Mouse (Mus musculus): ENCODE results near the gene Rbp3.

Gene Rbp3

DNA sequence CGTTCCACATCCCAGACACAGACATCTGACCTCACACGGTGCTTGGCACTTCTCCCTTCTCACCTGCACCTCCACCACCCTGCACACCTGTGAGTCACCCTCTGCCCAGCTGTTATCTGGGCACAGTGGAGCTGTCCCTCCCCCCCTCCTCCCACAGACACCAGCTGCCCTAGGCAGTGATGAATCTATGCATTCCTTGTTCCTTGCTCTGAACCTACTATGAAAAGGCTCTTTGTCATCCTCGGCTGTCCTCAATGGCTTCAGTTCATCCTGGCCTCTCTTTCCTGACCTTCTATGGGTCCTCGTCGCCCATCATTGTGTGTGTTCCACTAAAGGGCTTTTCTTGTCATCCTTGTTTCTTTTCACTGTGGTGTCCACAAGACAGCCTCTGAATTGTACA is 20.9 kb downstream of the Rbp3 start:
- DNase-seq (ENCODE audit: low spot score), result no peak

DNA sequence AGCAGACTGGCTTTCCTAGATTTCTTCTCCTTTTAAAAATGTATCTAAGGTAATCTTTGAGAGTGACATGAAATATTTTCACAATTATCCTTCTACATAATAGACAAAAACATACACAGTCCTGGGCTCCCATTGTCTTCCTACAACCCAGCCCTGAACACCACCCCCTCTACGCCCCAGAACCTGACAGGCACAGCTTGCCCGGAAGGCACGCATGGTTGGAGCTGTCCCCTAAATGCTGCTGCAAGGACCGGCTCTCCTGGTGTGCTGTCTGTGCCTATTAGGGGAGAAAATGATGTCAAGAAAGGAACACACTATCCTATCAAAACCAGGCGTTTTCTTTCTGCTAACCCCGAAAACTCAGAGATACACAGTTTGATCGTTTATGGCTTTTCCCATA is 23.9 kb downstream of the Rbp3 start:
- DNase-seq (ENCODE audit: low spot score), result no peak

DNA sequence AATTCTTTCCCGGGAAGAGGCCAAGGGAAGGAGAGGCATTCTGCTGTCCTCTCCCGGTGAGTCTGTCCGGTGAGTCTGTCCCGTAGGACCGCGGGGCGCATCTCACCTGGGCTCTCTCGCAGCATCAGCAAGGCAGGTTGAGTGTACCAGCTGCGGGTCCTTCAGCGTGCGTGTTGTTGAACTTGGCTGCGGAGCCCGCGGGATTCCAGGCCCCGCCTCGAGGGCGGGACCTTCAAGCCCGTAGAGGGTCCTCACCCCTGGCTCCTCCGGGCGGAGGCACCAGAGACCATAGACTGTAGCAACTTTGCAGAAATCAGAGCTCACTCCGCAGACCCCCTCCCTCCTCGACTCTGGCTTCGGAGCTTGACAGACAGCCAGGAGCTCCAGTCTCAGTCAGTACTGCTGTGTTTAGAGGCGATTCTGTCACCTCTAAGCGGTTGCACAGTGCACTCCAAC is 24.8 kb downstream of the Rbp3 start, which contains the start of gene Zfp488:
Gene Zfp488, minus strand, starts transcription at position 161 of the 456 bp plus-strand sequence.
- DNase-seq (ENCODE audit: low spot score), result no peak

DNA sequence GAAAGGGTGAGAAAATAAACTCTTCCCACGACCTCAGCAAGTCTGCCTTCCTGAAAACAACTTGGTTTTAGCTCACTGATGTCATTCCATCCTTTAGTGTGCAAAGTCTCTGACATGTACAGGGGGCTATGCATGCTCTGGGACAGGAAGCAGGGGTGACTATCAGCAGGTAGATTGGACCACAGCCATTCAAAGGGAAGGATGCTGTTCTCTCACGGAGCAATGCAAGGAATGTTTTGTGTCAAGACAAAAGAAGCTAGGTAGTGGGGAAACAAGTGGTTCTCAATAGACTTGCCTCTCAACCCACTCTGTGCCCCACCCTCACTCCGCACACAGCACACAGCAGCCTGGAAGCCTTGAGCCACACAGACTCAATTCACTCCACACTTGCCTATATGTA is 35.4 kb downstream of the Rbp3 start:
- no peak for DNase-seq (ENCODE audit: low spot score)

DNA sequence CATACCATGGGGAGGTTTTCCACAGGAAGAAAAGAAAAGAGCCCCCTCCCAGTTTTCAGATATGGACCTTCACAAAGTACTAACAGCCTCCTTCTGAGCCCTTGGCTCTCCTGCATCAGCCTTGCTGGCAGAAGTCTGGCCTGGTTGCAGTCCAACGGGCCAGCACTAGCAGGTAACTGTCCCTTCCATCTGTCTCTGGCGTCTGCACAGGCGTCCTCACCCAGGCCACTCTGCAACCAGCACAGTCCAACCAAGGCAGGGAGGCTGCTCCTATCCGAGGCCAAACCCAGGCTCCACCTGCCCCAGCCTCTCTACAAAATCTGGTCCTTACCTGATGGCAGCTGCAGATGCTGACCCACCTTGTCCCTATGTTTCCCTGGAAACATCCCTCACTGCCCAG is 38.2 kb downstream of the Rbp3 start:
- no peak for DNase-seq (ENCODE audit: low spot score)

DNA sequence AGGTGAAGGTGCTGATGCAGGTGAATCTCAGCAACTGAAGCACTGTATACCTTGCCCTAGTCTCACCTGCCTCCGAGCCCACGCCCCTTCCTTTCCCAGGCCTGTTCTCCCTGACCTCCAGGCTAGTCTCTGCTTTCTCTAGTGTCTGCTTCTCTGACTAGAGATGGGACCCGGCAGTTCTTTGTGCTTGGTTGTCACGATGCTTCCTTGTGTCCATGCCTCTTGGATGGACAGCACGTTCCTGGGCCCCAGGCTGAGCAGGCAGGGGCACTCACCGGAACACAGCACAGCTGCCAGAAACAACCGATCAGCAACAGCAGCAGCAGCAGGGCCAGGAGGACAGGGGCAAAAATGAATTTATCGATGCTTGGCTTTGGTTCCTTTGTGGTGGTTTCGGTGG is 39.2 kb downstream of the Rbp3 start:
- DNase-seq (ENCODE audit: low spot score), result no peak

DNA sequence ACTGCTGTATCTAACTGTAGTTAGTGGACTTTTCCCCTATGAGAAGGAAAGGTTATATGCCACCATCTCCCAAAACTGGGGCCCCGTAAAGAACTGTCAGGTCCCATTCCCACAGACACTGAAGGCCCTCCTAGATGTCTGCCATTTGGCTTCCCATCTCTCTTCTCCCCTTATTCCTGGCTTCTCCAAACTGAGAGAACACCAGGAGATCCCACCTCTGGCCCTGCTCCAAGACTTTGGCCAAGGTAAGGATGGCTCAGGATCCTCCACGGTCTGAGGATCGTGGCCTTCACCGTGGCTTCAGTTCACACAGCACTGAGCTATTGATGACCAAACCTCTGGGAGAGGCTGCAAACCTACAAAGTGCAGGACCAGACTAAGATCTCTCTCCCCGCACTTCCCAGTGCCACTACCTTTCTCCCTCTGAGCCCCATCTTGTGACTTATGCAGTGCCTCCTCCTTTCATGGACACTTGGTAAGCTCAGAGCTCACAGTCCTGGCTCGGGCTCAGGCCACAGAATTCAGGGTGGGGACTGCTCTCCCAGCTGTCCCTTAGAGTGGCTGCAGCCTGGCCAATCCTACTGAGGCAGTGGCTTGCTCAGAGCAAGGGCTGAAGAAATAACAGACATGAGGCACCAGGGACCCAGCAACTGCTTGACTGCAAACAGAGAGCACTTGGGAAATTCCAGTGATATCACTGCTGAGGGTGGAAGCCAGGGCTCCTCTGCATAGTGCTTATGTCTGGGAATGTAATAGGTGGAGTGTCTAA is 39.9 kb downstream of the Rbp3 start:
- DNase-seq (ENCODE audit: low spot score), result no peak

DNA sequence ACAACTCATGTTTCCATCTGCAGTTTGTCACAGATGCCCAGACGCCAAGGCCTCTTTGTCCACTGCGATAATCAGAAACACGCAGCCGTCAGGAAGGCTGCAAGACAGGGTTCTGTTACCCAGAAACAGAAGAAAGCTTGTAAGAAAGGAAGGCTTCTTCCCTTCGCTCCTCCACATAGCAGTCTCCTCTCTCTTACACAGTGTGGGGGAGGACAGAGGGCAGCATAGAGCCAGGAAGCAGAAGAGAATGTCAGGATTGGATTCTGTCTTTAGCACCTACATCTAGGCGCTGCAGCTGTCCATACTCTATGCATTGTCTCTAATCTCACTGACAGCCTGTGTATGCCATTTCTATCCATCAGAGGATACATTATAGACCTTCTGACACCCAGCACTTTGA is 43.6 kb downstream of the Rbp3 start:
- DNase-seq (ENCODE audit: low spot score), result no peak

DNA sequence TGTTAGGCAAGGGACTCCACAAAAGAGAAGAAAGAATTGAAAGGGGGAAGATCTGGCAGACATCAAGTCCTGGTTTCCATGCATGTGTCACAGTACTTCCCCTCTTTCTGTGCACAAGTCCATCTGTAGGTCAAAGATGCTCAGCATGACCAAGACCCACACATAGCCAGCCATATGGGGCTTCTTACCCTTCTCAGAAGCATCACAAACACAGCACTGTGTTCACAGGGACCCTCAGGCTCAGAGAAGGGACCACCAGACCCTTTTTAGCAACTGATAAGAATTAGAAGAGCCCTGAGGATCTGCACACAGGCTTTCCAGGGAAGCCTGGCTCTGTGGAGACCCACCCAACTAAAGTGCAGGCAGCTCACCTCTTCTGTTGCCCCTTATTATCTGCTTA is 46.3 kb downstream of the Rbp3 start:
- DNase-seq (ENCODE audit: low spot score), result no peak

DNA sequence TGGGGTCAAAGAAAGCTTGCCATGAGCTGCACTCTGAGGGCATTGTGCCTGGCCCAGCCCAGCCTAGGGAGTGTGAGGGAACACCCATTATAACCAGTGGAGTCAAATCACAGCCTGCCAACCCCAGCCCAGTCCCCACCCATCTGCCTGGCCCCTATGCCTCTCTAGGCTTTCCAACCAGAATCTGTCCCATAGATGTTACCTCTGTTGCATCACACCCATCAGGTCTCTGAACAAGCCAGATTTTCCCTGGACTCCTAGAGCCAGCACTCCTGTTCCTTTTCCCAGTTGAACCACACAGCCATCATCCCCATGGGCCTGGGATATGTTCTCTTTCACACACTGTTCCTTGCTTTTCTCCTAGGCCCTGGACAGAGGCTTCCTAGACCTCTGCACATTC is 47.6 kb downstream of the Rbp3 start:
- no peak for DNase-seq (ENCODE audit: low spot score)

DNA sequence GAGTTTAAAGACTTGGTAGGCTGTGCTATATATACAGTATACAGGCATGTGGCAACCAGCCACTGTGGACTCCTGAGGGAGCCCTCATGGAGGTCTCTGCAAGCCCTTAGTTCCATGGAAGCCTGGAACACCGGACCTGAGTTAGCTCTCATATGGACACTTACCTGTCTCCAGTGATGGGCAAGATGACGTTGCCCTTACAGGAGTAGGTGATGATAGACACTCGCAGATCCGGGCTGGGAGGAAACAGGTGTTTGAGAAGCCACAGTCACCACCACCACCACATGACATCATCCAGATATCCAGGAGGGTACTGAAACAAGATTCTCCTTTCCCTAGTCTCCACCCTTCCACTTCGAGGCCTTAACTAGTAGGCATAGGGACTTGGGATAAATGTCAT is 48.6 kb downstream of the Rbp3 start:
- DNase-seq (ENCODE audit: low spot score), result no peak

Measured in ovary, adult 18-20 months (tissue).